Mouse (Mus musculus) myocyte (in vitro differentiated cells): ENCODE data around the gene Scn3b.

ENCODE experiments used
- E2F4 ChIP-seq: IDR thresholded peaks from one replicate; pipeline ENCODE4 v1.6.1; 2011; ENCODE audit warnings: mild to moderate bottlenecking, control low read depth, moderate library complexity; ENCODE audit not compliant: insufficient read depth
- MAX ChIP-seq: IDR thresholded peaks from one replicate; pipeline ENCODE4 v1.6.1; 2011; ENCODE audit warnings: low read depth, mild to moderate bottlenecking, control low read depth
- MYOD1 ChIP-seq, 3 experiments: IDR thresholded peaks; one replicate each; pipeline ENCODE4 v1.6.1; 2011; ENCODE audit warnings: control low read depth in 2 of 3, low read depth in 2 of 3, mild to moderate bottlenecking in 2 of 3, moderate library complexity in 1 of 3; ENCODE audit not compliant: insufficient read length in 2 of 3, control insufficient read depth in 1 of 3
- POLR2A ChIP-seq: IDR thresholded peaks from one replicate; pipeline ENCODE4 v1.6.1; 2011; ENCODE audit warnings: low read depth, mild to moderate bottlenecking, control low read depth, moderate library complexity; ENCODE audit not compliant: insufficient read length
- POLR2AphosphoS2 ChIP-seq: IDR thresholded peaks from one replicate; pipeline ENCODE4 v1.6.1; 2011; ENCODE audit warnings: low read depth, control low read depth; ENCODE audit not compliant: insufficient read length
- SRF ChIP-seq: IDR thresholded peaks from one replicate; pipeline ENCODE4 v1.6.1; 2011; ENCODE audit warnings: low read depth; ENCODE audit not compliant: control insufficient read depth, insufficient read length
- TCF12 ChIP-seq: IDR thresholded peaks from one replicate; pipeline ENCODE4 v1.6.1; 2011; ENCODE audit warnings: mild to moderate bottlenecking, control low read depth; ENCODE audit not compliant: poor library complexity, insufficient read depth, severe bottlenecking
- USF1 ChIP-seq: IDR thresholded peaks from one replicate; pipeline ENCODE4 v1.6.1; 2011; ENCODE audit warnings: low read depth, mild to moderate bottlenecking, control low read depth, moderate library complexity

- TF ChIP-seq POLR2A (no peak), SRF (no peak), TCF12 (no peak), USF1 (no peak), POLR2AphosphoS2 (no peak), MAX (no peak), MYOD1 (IDR thresholded peaks at IDR 0.05; ENCODE audit: control insufficient read depth in 1 of 3, insufficient read length in 2 of 3, low read depth in 2 of 3) (no peak), E2F4 (no peak)
Measured at GRCm38 (mm10) chr9:40275904-40276303, 6.9 kb downstream of the Scn3b start.
